Mouse (Mus musculus) gonadal fat pad, adult 2 months (tissue): ENCODE measurements around the gene Ntn1. TPM values are rescaled to one million over a fixed set of nuclear protein-coding genes. Genes with fewer than 3 reads are reported as not detected.

Experiments used
- DNase-seq: peaks from one replicate; pipeline ENCODE4 v3.0.0-alpha.2; 2012; ENCODE audit warnings: low read depth
- polyA plus RNA-seq: library from polyadenylated mRNA; depleted of rRNA; stranded (reverse); fragments of >200 nt; gene quantifications from 2 replicates; pipeline ENCODE4 v1.2.3, GENCODE M21; 2012

Ntn1 gene
- polyA plus RNA-seq, 1 experiment, result 23.0 TPM

DNA sequence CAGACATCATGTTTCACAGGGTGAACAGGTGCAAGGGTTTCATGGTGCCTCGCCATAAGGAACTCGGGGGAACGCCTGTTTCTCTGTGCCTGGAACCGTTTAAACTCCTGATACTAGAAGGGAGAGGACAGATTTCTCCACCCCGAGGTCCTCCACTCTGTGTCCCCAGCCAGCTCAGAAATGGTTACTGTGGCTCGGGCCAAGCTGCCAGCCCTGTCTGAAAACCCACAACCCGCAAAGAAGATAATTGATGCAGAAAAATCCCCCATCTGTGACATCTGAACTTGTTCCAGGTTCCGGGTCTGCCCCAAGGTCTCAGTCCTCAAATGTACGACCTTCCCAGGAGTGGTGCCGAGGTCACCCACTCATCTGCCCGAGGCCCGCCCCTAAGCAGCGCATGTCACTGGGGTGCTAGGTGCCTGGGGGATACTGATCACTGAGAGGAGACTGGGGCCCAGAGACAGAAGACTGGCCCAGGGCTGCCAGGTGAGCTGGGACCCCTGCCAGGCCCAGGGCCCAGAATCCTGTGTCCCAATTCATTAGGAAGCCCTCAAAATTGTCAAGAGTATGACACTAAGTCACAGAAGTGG is 68.9 kb downstream of the Ntn1 start:
- DNase-seq, result no peak

DNA sequence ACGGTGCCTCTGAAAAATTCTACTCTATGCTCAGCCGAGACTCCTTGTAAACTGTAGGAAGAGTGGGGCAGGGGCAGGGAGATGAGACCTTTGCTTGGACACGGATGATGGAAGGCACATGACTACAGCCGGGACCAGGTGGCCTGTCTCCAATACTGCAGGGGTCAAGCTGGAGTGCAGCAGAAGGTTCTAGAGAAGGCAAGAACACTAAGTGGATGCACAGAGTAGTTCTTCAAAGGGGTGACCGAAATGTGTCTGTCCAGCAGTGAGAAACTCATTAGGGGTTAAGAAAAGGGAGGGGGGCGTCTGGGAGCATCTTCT is 69.5 kb downstream of the Ntn1 start:
- DNase-seq, result no peak

GRCm38 (mm10) chr11:68330398-68331116 is 70.1 kb downstream of the Ntn1 start:
- DNase-seq, result no peak

- no peak for DNase-seq
Measured at GRCm38 (mm10) chr11:68324863-68325262, 75.8 kb downstream of the Ntn1 start.

GRCm38 (mm10) chr11:68321417-68321816 is 79.2 kb downstream of the Ntn1 start:
- no peak for DNase-seq

DNA sequence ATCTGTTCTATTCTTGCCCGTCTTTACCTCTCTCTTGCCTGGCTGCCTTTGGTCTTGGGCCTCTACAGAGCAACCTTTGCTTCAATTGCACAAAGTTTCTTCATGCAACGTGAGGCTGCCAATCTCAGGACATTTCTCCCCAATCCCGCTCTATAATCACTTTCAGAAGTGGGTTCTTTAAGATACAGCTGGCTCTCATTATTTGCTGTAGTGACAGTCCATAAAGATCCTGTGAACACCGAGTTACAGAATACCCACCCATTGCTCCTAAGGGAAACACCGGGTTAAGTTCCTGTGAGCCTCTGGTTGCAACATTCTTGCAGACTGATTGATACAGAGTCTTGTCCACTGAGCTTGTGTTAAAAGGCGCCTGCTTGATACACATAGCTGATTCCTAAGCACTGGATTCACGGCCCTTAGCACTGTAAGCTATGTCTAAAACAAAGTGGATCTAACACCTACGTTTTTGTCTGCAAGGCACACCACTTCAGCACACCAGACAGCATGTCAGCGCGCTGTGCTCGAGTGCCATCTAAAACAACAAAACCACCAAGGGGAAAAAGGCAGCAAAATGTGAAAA is 85.0 kb downstream of the Ntn1 start:
- no peak for DNase-seq

DNA sequence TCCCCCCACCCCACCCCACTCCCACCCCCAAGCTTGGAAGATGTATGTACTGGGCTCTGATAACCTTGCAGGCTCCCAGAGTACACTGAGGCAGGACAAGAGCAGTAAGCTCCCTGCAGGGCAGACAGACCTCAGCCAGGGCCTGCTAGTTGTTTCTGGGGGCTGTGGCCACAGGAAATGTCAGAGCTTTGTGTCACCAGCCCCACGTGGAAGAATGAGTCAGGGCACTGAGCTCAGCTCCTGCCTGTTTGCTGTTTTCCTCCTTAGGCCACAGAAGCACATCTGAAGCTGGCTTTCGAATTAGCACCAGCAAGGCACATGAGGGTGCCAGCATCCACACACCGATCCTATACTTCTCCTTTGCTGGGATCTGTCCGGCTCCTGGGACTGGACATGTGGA is 86.8 kb downstream of the Ntn1 start:
- no peak for DNase-seq

DNA sequence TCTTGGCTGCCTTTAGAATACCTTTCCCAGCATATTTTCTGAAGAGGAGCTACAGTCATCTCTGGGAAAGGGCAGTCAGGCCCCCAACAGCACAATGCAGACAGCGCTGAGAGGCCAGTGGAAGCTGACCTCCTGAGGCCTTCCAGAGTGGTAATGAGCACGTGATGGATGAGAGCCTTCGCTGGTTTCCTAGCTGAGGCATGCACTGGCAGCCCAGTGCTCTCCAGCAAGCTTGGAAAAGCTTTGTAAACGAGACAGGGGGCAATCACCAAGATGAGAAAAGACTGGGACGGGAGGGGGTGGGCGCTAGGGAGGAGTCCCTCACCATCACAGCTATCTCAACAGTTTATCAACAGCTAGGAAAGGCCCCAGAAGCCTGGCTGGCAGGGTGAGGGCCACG is 87.6 kb downstream of the Ntn1 start:
- DNase-seq, result no peak

DNA sequence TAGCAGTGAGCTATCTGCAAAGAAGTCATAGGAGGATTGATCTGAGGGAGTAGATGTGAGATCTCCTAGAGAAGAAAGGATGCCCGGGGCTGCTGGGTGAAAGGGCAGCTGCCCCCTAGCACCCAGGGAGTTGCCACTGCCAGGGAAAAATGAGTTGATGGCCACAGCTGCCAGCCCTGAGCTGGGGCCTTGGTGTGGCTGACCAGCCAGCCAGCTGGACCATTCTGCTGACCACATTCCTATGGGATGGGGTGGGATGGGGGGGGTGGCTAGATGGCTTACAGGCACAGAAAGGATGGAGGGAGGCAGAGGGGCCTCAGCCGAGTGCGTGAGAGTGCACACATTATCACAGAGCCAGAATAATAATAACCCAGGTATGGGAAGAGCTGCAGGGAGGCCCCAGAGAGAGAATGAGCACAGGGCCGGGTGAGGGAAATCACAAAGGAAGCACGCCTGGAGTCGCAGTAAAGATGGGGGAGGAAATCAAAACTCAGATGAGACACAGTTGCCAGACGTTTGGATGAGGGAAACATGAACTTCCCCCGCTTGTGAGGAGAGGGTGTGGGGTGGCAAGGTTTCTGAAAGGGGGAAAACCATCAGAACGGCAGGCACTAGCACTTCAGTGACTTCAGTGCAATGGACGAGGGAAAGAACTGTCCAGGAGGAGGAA is 91.6 kb downstream of the Ntn1 start:
- no peak for DNase-seq

GRCm38 (mm10) chr11:68305997-68306396 is 94.6 kb downstream of the Ntn1 start:
- no peak for DNase-seq

DNA sequence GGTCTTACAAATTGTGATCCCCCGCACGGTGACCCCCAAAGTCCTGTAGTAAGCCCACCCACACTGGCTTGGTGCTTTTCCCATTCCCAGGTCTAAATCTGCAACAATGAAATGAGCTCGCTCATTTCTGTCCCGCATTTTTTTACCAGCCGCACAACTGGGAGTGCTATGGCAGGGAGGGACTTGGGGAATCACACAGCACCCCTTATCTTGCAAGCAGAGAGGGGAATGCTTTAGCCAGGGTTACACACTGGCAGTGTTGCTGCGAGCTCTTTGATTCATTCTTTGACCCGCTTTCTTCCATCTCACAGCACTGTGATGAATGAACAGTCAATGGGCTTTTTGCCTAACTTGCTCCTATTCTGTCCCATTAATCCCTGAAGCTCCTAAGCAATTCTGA is 98.3 kb downstream of the Ntn1 start:
- DNase-seq, result no peak

- no peak for DNase-seq
Measured at GRCm38 (mm10) chr11:68301660-68302059, 99.0 kb downstream of the Ntn1 start.

- DNase-seq, result no peak
Measured at GRCm38 (mm10) chr11:68295474-68295873, 105.1 kb downstream of the Ntn1 start.

- no peak for DNase-seq
Measured at GRCm38 (mm10) chr11:68290631-68291030, 110.0 kb downstream of the Ntn1 start.

GRCm38 (mm10) chr11:68287331-68287730 is 113.3 kb downstream of the Ntn1 start:
- no peak for DNase-seq

GRCm38 (mm10) chr11:68286142-68286808 is 114.3 kb downstream of the Ntn1 start:
- no peak for DNase-seq

GRCm38 (mm10) chr11:68285754-68286141 is 114.9 kb downstream of the Ntn1 start:
- no peak for DNase-seq

DNA sequence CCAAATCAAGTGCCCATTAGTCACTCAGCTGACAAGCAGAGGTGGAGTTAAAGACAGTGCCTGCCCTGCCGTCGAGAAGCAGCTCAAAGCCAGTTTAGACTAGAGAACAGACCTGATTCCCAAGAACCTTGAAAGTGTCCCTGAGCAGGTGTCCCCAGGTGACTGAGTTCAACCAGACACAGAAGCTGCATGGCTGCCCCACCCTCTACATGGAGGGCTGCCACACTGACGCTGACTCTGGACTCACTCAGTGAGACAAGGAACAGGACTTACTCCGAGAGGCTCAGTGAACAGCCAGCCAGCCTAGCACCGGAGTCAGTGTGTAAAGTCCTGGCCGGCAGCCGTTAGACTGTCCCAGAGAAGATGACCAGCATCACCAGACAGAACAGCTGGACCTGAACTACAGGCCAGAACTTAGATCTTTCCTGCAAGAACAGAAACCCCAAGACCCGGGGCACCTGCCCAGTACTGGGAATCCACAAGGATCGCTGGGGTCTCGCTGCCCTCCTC is 120.6 kb downstream of the Ntn1 start:
- DNase-seq, result no peak

- no peak for DNase-seq
Measured at GRCm38 (mm10) chr11:68276945-68277344, 123.7 kb downstream of the Ntn1 start.

GRCm38 (mm10) chr11:68274331-68274811 is 126.3 kb downstream of the Ntn1 start:
- no peak for DNase-seq

- DNase-seq, result no peak
Measured at GRCm38 (mm10) chr11:68273855-68274254, 126.8 kb downstream of the Ntn1 start.
